Mouse (Mus musculus) heart, embryonic 16.5 days (tissue): ENCODE data around the gene Syne2. TPM values are rescaled to one million over a fixed set of nuclear protein-coding genes. Genes with fewer than 3 reads are reported as not detected.

Experiments
- ATAC-seq: fragments of 200-750 bp; cut with Nextera tagmentation; replicated peaks from 2 replicates; pipeline ENCODE4 v1.8.0; 2017; ENCODE audit warnings: moderate number of reproducible peaks; ENCODE audit not compliant: insufficient read depth, low FRiP score; ENCODE audit errors: extremely low read depth
- H3K27ac ChIP-seq: fragments of 300-500 bp; sonication (generic); 2 replicates; pipeline ENCODE4 v1.5.1; 2014; ENCODE audit warnings: mild to moderate bottlenecking, low read length, control low read depth, moderate library complexity
- H3K27me3 ChIP-seq: fragments of 300-500 bp; sonication (generic); 2 replicates; pipeline ENCODE4 v1.6.1; 2014; ENCODE audit warnings: low read length, mixed read lengths; ENCODE audit not compliant: control insufficient read depth, insufficient read depth
- H3K36me3 ChIP-seq: fragments of 300-500 bp; sonication (generic); 2 replicates; pipeline ENCODE4 v1.6.1; 2014; ENCODE audit not compliant: control insufficient read depth, insufficient read depth
- H3K4me1 ChIP-seq: fragments of 300-500 bp; sonication (generic); 2 replicates; pipeline ENCODE4 v1.6.1; 2014; ENCODE audit warnings: low read length, mixed read lengths; ENCODE audit not compliant: control insufficient read depth, insufficient read depth
- H3K4me2 ChIP-seq: fragments of 300-500 bp; sonication (generic); 2 replicates; pipeline ENCODE4 v1.6.1; 2014; ENCODE audit warnings: low read depth, mild to moderate bottlenecking, control low read depth, low read length
- H3K4me3 ChIP-seq: fragments of 300-500 bp; sonication (generic); 2 replicates; pipeline ENCODE4 v1.5.1; 2014; ENCODE audit warnings: mild to moderate bottlenecking, control low read depth, low read length
- H3K9ac ChIP-seq: fragments of 300-500 bp; sonication (generic); 2 replicates; pipeline ENCODE4 v1.6.1; 2014; ENCODE audit warnings: low read length, control low read depth
- H3K9me3 ChIP-seq: fragments of 300-500 bp; sonication (generic); replicated peaks from 2 replicates; pipeline ENCODE4 v1.6.1; 2016; ENCODE audit warnings: low read length; ENCODE audit not compliant: control insufficient read depth
- WGBS: fragments of 180-500 bp; shearing (Covaris S2); extraction: QIAGEN DNeasy Blood & Tissue Kit; methylation state at CpG from one replicate; pipeline ENCODE4 v1.1.7; 2014; 5-methylcytosine and 5-hydroxymethylcytosine counted together
- polyA plus RNA-seq: library from polyadenylated mRNA; unstranded; fragments of >200 nt; fragmentation: Nextera tagmentation; extraction: Ambion mirVana; gene quantifications from 2 replicates; pipeline ENCODE4 v1.2.1, GENCODE M21; 2015

The Syne2 gene
- polyA plus RNA-seq, 1 experiment from 2014 or later: 38.4 TPM

GRCm38 (mm10) chr12:76008991-76009390, 191.1 kb downstream of the Syne2 start:
- no peak overlapping the region for H3K9ac ChIP-seq
- no peak for ATAC-seq
- no peak overlapping the region for H3K27ac ChIP-seq
- no peak overlapping the region for H3K4me3 ChIP-seq
- H3K27me3 ChIP-seq: no peaks in the 10 kb centered on the region
- WGBS: 79% methylated on average over 6 of the region's 6 CpGs
- no peaks in the 10 kb centered on the region; the same call in 1 of the 2 replicates for H3K4me1 ChIP-seq
- no peaks in the 10 kb centered on the region for H3K9me3 ChIP-seq
- peaks cover 15% of the 10 kb centered on the region for H3K36me3 ChIP-seq
- H3K4me2 ChIP-seq: no peak overlapping the region

GRCm38 (mm10) chr12:76012789-76013188, 194.9 kb downstream of the Syne2 start:
- Histone ChIP-seq H3K27ac (no peak overlapping the region), H3K27me3 (no peaks in the 10 kb centered on the region), H3K4me1 (no peaks in the 10 kb centered on the region), H3K9ac (no peak overlapping the region), H3K36me3 (peaks cover 11% of the 10 kb centered on the region), H3K9me3 (no peaks in the 10 kb centered on the region), H3K4me3 (no peak overlapping the region), H3K4me2 (no peak overlapping the region)
- no peak for ATAC-seq
- 83% methylated on average over 3 of the region's 4 CpGs for WGBS

DNA sequence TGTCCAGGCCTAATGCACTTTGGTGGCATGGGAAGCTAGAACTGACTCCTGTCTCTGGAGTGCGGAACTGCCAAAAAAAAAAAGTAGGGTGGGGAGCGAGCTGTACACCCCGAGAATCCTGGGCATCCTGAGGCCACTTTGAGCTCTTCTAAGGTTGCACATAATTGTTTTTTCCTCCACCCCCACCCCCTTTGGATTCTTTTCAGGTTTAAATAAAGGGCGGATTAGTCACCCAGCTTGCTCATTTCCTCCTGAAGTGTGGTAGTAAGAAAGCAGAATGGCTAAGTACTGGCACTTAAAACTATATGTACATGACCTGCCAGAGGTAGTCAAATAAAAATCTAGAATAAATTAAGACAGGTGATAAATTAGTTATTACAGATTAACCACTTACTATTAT, 195.5 kb downstream of the Syne2 start:
- 72% methylated on average over 4 of the region's 4 CpGs for WGBS
- no peak for ATAC-seq
- H3K4me3 ChIP-seq: no peak overlapping the region
- H3K27me3 ChIP-seq: no peaks in the 10 kb centered on the region
- H3K9ac ChIP-seq: no peak overlapping the region
- H3K4me1 ChIP-seq: 0 out of 2 replicates have a peak, but pooled peaks cover 2% of the 10 kb centered on the region
- peaks cover 17% of the 10 kb centered on the region for H3K36me3 ChIP-seq
- H3K9me3 ChIP-seq: no peaks in the 10 kb centered on the region; the same call in 1 of the 2 replicates
- no peak overlapping the region for H3K4me2 ChIP-seq
- H3K27ac ChIP-seq: no peak overlapping the region

DNA sequence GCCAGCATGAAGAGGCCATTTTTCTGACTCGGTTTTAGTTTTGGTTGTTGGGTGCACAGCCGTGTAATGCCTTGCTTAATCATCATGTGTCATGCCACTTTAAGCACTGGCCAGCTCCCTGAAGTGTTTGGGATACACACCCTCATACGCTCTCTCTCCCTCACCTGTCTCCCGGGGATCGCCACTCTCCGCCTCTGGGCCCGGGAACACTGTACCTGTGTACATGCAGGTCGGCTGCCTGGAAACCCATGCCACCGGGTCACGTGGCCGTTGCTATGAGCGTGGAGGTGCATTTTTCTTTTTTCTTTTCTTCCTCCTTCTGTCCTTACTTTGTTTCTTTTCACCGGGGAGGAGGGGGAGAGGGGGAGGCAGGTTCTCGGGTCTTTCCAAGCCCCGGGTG, 197.1 kb downstream of the Syne2 start:
- H3K27ac ChIP-seq: no peak overlapping the region
- no peaks in the 10 kb centered on the region for H3K27me3 ChIP-seq
- H3K9ac ChIP-seq: no peak overlapping the region
- H3K4me1 ChIP-seq: 0 out of 2 replicates have a peak, but pooled peaks cover 4% of the 10 kb centered on the region
- 81% methylated on average over 15 of the region's 15 CpGs for WGBS
- H3K9me3 ChIP-seq: no peaks in the 10 kb centered on the region; the same call in 1 of the 2 replicates
- ATAC-seq: no peak
- H3K4me3 ChIP-seq: no peak overlapping the region
- no peak overlapping the region for H3K4me2 ChIP-seq
- peaks cover 7% of the 10 kb centered on the region for H3K36me3 ChIP-seq

GRCm38 (mm10) chr12:76015489-76015888, 197.6 kb downstream of the Syne2 start:
- H3K27ac ChIP-seq: no peak overlapping the region
- H3K9me3 ChIP-seq: no peaks in the 10 kb centered on the region; the same call in 1 of the 2 replicates
- WGBS: 69% methylated on average over 11 of the region's 11 CpGs
- H3K4me3 ChIP-seq: no peak overlapping the region
- ATAC-seq: no peak
- H3K4me2 ChIP-seq: no peak overlapping the region
- no peaks in the 10 kb centered on the region for H3K27me3 ChIP-seq
- 0 out of 2 replicates have a peak, but pooled peaks cover 4% of the 10 kb centered on the region for H3K4me1 ChIP-seq
- peaks cover 11% of the 10 kb centered on the region for H3K36me3 ChIP-seq
- H3K9ac ChIP-seq: no peak overlapping the region

GRCm38 (mm10) chr12:76016123-76017101, 198.5 kb downstream of the Syne2 start:
- Histone ChIP-seq H3K9ac (no peak overlapping the region), H3K27ac (no peak overlapping the region), H3K36me3 (peaks cover 16% of the 10 kb centered on the region), H3K4me1 (0 out of 2 replicates have a peak, but pooled peaks cover 4% of the 10 kb centered on the region), H3K9me3 (no peaks in the 10 kb centered on the region; the same call in 1 of the 2 replicates), H3K4me2 (no peak overlapping the region), H3K27me3 (no peaks in the 10 kb centered on the region), H3K4me3 (no peak overlapping the region)
- 75% methylated on average over 14 of the region's 14 CpGs for WGBS
- ATAC-seq: no peak; the same call in 1 of the 2 replicates

GRCm38 (mm10) chr12:76018640-76019039, 200.7 kb downstream of the Syne2 start:
- no peaks in the 10 kb centered on the region for H3K27me3 ChIP-seq
- H3K4me3 ChIP-seq: no peak overlapping the region
- ATAC-seq: no peak
- H3K9ac ChIP-seq: no peak overlapping the region
- peaks cover 16% of the 10 kb centered on the region for H3K36me3 ChIP-seq
- WGBS: 49% methylated on average over 8 of the region's 8 CpGs
- H3K9me3 ChIP-seq: no peaks in the 10 kb centered on the region; the same call in 1 of the 2 replicates
- no peak overlapping the region for H3K4me2 ChIP-seq
- 0 out of 2 replicates have a peak, but pooled peaks cover 4% of the 10 kb centered on the region for H3K4me1 ChIP-seq
- no peak overlapping the region for H3K27ac ChIP-seq

DNA sequence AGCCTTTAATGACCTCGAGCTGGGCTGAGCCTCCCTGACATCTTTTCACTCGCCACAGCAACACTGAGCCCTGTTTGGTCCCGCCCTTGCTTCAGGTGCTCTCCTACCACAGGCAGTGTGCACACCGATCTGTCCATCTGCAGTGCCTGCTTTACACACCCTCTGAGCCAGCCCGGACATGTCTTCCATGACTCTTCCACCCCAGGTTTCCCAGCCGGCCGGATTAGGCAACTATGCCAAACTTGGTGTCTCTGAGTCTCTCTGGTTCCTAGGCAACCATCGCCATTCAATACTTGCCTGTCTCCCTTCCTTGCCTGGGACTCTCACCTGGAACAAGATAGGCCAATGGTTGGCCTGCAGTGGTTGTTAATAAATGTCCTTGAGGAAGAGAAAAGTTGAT, 224.4 kb downstream of the Syne2 start:
- H3K36me3 ChIP-seq: peaks cover 48% of the 10 kb centered on the region
- ATAC-seq: no peak
- no peaks in the 10 kb centered on the region for H3K27me3 ChIP-seq

DNA sequence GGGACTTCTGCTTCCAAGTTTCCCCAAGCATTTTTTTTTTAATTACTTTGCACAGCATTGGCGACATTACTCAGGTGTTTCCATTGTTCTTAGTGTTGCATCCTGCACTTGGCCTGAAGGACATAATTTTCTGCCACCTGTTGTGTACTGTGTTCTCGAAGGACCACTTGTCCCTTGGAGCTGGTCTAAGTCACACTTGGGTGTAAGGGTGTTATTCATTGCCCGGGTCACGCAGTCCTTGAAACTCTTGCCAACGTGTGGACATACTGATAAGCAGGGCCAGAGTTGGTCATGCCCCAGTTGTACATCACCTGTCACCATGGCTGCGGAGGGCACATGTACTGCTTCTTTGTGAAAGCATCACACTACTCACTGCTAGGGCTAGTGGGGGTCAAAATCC, 228.6 kb downstream of the Syne2 start:
- no peaks in the 10 kb centered on the region for H3K4me1 ChIP-seq
- H3K36me3 ChIP-seq: peaks cover 38% of the 10 kb centered on the region
- no peak overlapping the region for H3K27ac ChIP-seq
- ATAC-seq: no peak; the same call in 1 of the 2 replicates
- no peak overlapping the region for H3K9ac ChIP-seq
- no peaks in the 10 kb centered on the region for H3K9me3 ChIP-seq
- no peak overlapping the region for H3K4me2 ChIP-seq
- H3K27me3 ChIP-seq: no peaks in the 10 kb centered on the region
- no peak overlapping the region for H3K4me3 ChIP-seq
- WGBS: 62% methylated on average over 6 of the region's 6 CpGs

More for the DNA sequence above, 224.4 kb downstream of the Syne2 start:
- WGBS: 82% methylated on average over 8 of the region's 8 CpGs
- H3K4me1 ChIP-seq: no peaks in the 10 kb centered on the region
- no peak overlapping the region for H3K4me3 ChIP-seq
- no peak overlapping the region for H3K27ac ChIP-seq
- no peak overlapping the region for H3K4me2 ChIP-seq
- no peaks in the 10 kb centered on the region for H3K9me3 ChIP-seq
- H3K9ac ChIP-seq: no peak overlapping the region
